Mouse (Mus musculus) left cerebral cortex, adult 18-20 months (tissue): ENCODE measurements around the gene Mindy4. TPM values are rescaled to one million over a fixed set of nuclear protein-coding genes. Genes with fewer than 3 reads are reported as not detected.
"Not testable (repeated sequence)": the region's sequence is repeated elsewhere in the genome, so short reads cannot be mapped to it uniquely, and the experiment has no call there.

ENCODE experiments used
- DNase-seq, 2 experiments: peaks; one replicate each; pipeline ENCODE4 v3.0.0; 2021 to 2022; ENCODE audit warnings: low spot score in 2 of 2, mixed read lengths in 1 of 2
- long read RNA-seq, 2 experiments: library from polyadenylated mRNA; stranded (forward); transcript quantifications; one replicate each; pipeline ENCODE4 v2.0.0; 2021
- total RNA-seq, 2 experiments: library from RNA; stranded (reverse); gene quantifications; 2 replicates each; pipeline ENCODE4 v1.2.3; 2021

The Mindy4 gene
- 1 to 10 TPM; 8.8 to 8.9 TPM for total RNA-seq
- long read RNA-seq, experiment 1, full-length matches to known transcripts: 6 of 7 reads
- long read RNA-seq, experiment 1, partial matches to known transcripts: 0 of 7 reads
- long read RNA-seq, experiment 1, other reads (novel, unspliced or antisense): 1 of 7 reads
- long read RNA-seq, experiment 2, full-length matches to known transcripts: 4 of 6 reads
- long read RNA-seq, experiment 2, partial matches to known transcripts: 0 of 6 reads
- long read RNA-seq, experiment 2, other reads (novel, unspliced or antisense): 2 of 6 reads

DNA sequence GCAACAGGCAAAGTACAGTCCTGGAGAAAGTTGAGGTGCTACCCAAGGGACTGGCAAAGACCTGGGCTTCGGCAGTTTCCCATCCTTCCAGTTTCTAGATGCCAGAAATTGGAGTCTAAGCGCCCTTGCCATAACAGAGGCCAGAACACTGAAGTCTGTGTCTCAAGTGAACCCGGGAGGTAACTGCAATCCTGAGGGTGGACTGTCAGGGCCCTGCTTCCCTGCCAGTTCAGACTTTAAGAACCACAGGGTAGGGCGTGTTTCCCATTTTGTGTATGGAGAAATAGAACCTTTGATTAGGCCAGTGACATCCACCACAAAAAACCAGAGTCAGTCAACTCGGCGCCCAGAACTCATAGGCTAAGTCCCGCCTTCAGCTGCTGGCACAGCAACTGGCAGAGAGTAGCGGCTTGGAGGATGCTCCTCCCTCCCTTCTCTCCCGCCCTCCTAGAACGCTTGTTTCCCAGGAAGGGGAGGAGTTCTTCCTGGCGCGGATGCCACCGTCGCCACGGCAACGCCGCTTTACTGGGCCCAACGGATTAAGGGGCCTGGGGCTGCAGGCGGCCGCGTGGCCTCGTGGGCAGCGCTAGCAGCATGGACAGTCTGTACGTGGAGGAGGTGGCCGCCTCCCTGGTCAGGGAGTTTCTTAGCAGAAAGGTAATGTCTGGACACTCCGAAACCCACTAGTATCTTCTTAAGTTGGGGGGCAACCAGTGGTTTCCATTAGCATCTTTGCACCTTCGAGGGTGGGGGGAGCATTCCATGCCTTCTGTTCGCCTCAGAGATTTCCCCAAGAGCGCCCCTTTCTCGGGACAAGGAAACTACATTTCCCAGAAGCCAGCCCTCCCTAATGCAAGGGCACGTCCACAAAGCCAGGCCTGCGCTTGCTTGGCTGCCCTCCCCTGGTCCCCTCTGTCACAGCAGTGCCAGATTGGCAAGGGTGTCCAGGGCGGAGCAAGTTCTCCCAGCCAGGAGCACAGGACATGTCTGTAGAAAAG, at the start of gene Mindy4:
Gene Mindy4 (plus strand): TSS at position 471 of the 998 bp plus-strand sequence.
- DNase-seq: peak; percentile 78 to 89

GRCm38 (mm10) chr6:55159256-55159655, 43.9 kb upstream of the Mindy4 start:
- DNase-seq: no peak

GRCm38 (mm10) chr6:55161311-55161761, 41.8 kb upstream of the Mindy4 start:
- peak; percentile 76 to 78 for DNase-seq

GRCm38 (mm10) chr6:55163046-55163584, 40.1 kb upstream of the Mindy4 start:
- DNase-seq: no peak

DNA sequence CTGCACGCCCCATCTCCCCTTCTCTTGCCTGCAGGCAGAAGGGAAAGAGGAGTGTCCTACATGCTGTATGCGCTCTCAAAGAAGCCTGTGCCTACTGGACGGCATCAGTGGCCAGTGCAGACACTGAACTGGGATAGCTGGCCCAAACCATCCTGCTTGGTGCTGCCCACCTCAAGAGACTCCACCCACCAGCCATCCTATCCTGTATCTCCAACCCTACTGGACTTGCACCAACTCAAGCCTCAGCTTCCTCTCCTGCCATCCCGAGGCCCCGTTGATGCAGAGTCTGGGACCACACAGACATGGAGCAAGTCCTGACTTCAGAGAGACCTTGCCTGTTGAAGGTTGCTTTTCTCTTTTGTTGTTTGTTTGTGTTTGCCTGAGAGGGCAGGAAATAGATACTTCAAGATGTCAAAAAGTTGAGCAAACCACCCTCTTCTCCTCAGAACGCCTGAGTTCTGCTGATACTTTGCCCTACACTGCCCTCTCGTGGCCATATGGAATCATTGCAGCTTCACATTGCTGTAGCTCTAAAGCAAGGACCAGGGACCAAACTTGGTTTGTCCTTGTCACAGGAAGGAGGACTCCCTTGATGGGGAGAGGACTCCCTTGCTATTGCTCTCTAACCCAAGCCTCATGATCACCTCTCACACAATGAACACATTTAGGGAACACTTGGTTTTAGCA, 36.3 kb upstream of the Mindy4 start:
- DNase-seq: peak; percentile 73 to 76

GRCm38 (mm10) chr6:55169818-55170217, 33.4 kb upstream of the Mindy4 start:
- DNase-seq: no peak

- peak in 1 of 2 experiments; percentile 9 for DNase-seq
Measured at GRCm38 (mm10) chr6:55171638-55172037, 31.5 kb upstream of the Mindy4 start.

GRCm38 (mm10) chr6:55173171-55173570, 30.0 kb upstream of the Mindy4 start:
- no peak for DNase-seq

GRCm38 (mm10) chr6:55173941-55174349, 29.2 kb upstream of the Mindy4 start:
- DNase-seq: no peak

DNA sequence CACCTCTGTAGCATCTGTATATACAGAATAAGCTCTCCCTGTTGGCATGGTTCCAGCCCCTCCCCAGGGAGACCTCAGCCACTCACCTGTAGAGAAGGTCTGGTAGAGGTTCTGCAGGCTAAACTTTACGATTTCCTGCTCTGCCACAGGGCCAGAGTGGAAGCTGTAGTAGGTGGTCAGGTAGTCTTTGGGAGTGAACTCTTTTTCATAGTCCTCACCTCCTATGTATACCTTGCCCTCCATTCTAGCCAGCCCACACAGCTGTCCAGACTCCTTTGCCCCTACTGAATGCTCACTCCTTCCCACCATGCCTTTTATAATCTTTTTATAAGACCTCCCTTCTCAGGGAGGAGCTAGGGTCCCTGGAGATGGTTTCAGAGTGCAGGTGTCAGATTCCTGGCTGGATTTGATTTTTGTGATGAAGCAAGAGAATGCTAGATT, 28.4 kb upstream of the Mindy4 start, which contains the start of gene Inmt:
Gene Inmt (minus strand): TSS at position 303 of the 441 bp plus-strand sequence.
- DNase-seq: no peak

DNA sequence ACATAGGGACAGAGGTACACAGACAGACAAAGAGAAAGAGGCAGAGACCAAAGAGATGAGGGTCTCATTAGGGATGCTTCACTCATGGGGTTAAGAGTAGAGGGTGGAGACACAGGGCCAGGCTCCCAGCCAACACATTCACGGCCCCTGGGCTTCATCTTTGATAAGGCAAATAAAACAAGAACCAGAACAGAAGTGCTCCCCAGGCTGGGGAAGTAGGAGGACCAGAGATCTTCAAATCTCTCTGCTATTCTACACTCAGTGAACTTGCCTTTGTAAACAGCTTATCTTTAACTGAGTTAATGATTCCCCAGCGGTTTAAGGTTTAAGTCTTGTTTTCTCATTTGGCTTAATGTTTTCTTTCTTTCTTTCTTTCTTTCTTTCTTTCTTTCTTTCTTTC, 27.7 kb upstream of the Mindy4 start:
- DNase-seq: no peak

DNA sequence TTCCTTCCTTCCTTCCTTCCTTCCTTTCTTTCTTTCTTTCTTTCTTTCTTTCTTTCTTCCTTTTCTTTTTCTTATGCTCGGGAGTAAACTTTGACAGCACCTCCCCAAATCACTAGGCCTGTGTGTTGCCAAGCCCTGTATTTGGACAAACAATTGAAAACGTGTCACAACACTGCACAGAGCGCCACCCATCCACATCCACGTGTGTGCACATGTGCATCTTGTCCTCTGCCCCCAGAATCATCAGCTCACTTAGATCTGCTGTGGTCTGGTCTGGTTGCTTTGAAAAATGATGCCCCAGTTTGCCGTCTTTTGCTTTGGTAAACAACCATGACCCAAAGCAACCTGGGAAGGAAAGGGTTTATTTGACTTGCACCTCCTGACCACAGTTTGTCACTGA, 27.3 kb upstream of the Mindy4 start:
- no peak for DNase-seq

GRCm38 (mm10) chr6:55177060-55177732, 26.0 kb upstream of the Mindy4 start:
- peak; percentile 36 to 58 for DNase-seq

GRCm38 (mm10) chr6:55179560-55179959, 23.6 kb upstream of the Mindy4 start:
- no peak for DNase-seq

DNA sequence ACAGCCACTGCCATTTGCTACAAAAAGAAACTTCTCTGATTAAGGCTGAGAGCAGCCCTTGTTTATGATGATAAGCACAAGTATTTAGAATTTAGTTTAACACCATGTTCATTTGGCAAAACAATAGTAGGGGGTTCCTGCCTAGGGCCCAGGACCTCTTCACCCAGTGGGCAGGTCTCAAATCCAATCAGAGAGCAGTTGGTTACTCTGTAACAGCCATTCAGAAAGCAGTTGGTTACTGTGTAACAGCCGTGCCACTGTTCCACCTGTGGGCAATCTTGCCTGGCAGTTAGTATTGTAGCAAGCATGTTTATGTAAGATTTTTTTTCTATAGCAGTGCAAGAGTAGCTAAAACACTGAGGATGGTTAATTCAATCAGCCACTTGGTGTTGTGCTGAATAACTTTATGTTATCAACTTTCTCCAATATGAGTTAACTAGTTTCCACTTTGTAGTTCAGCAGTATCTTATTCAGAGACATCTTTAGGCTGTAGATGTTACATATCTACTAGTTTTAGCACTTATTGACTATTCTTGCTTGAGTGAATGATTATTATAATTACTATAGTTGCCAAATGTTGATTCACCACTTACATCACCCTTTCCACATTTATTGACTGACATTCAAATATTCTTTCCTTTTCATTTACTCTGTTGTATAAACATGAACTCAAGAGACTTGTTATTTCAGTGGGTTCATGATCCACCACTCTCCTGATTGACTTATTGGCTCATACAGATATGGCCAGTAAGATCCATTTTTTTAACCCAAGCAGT, 20.3 kb upstream of the Mindy4 start:
- DNase-seq: no peak

- DNase-seq: not testable (repeated sequence)
Measured at GRCm38 (mm10) chr6:55187827-55188226, 15.4 kb upstream of the Mindy4 start.

GRCm38 (mm10) chr6:55189406-55189805, 13.8 kb upstream of the Mindy4 start:
- DNase-seq: no peak

GRCm38 (mm10) chr6:55191537-55191936, 11.6 kb upstream of the Mindy4 start:
- no peak for DNase-seq

DNA sequence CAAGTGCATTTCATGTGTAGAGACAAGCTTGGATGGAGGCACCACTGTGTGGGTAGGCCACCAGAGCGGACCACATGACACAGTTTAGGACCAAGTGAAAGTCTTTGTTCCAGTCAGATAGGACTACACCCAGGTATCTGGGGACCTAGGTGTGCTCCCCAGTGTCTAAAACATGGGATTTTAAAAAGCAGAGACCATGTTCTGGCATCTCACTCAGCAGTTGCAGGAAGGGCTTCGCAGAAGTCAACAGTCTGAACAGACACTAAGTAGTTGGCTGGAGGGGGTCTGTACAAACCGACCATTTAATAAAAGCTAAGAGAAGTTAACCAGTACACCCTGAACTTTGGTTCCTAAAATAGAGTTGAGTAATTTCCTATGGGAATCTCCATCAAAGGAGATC, 10.0 kb upstream of the Mindy4 start:
- no peak for DNase-seq

DNA sequence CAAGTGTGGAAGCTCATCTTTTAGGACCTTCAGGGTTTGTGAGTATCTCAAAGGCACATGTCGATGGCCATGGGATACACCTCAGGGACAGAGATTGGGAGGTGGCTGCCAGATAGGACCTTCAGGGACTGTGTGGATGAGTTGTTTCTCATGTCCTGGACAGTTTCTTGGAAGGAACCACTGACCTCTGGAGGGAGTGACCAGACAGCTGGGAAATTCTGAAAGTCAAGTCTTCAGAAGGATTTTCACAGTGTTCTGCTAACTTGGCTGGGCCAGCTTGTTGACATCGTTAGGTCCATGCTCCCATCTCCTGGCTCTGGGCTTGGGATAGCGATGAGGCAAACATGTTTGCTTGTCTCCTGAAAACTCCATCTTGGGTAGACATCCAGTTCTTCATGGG, 4.1 kb upstream of the Mindy4 start:
- DNase-seq: no peak
